Mouse (Mus musculus) limb, embryonic 14.5 days (tissue): ENCODE measurements around the gene Camta1. TPM values are rescaled to one million over a fixed set of nuclear protein-coding genes. Genes with fewer than 3 reads are reported as not detected.

Experiments
- ATAC-seq: fragments of 200-750 bp; cut with Nextera tagmentation; 2 replicates; pipeline ENCODE4 v1.8.0; 2017; ENCODE audit warnings: low read depth, moderate number of reproducible peaks, moderate TSS enrichment; ENCODE audit not compliant: low FRiP score
- DNase-seq: peaks from one replicate; pipeline ENCODE4 v3.0.0-alpha.2; 2015; ENCODE audit warnings: low spot score
- H3K27ac ChIP-seq: fragments of 300-500 bp; sonication (generic); replicated peaks from 2 replicates; pipeline ENCODE4 v1.5.1; 2014; ENCODE audit warnings: low read depth, mild to moderate bottlenecking, low read length, moderate library complexity, mixed read lengths
- H3K27me3 ChIP-seq: fragments of 300-500 bp; sonication (generic); 2 replicates; pipeline ENCODE4 v1.6.1; 2014; ENCODE audit warnings: low read length, mixed read lengths; ENCODE audit not compliant: control insufficient read depth, insufficient read depth
- H3K36me3 ChIP-seq: fragments of 300-500 bp; sonication (generic); 2 replicates; pipeline ENCODE4 v1.6.1; 2014; ENCODE audit warnings: mild to moderate bottlenecking, low read length, moderate library complexity, mixed read lengths; ENCODE audit not compliant: control insufficient read depth, insufficient read depth
- H3K4me1 ChIP-seq: fragments of 300-500 bp; sonication (generic); 2 replicates; pipeline ENCODE4 v1.6.1; 2014; ENCODE audit warnings: antibody characterized with exemption, low read length, mixed read lengths; ENCODE audit not compliant: control insufficient read depth, insufficient read depth
- H3K4me2 ChIP-seq: fragments of 300-500 bp; sonication (generic); replicated peaks from 2 replicates; pipeline ENCODE4 v1.6.1; 2014; ENCODE audit warnings: low read depth, mild to moderate bottlenecking, low read length, moderate library complexity; ENCODE audit not compliant: severe bottlenecking
- H3K4me3 ChIP-seq: fragments of 300-500 bp; sonication (generic); replicated peaks from 2 replicates; pipeline ENCODE4 v1.5.1; 2014; ENCODE audit warnings: low read length
- H3K9ac ChIP-seq: fragments of 300-500 bp; sonication (generic); 2 replicates; pipeline ENCODE4 v1.6.1; 2014; ENCODE audit warnings: mild to moderate bottlenecking, low read depth, low read length, moderate library complexity; ENCODE audit not compliant: severe bottlenecking
- H3K9me3 ChIP-seq: fragments of 300-500 bp; sonication (generic); 2 replicates; pipeline ENCODE4 v1.6.1; 2016; ENCODE audit warnings: low read length; ENCODE audit not compliant: control insufficient read depth
- POLR2A ChIP-seq: fragments of 200-500 bp; IDR thresholded peaks from 2 replicates; pipeline ENCODE4 v1.8.0; 2012; ENCODE audit warnings: inconsistent platforms, mild to moderate bottlenecking, moderate library complexity, borderline replicate concordance; ENCODE audit not compliant: insufficient read depth, insufficient read length; ENCODE audit errors: extremely low read depth
- WGBS: fragments of 180-500 bp; shearing (Covaris S2); extraction: QIAGEN DNeasy Blood & Tissue Kit; methylation state at CpG from one replicate; pipeline ENCODE4 v1.1.7; 2014; 5-methylcytosine and 5-hydroxymethylcytosine counted together
- polyA plus RNA-seq, 2 experiments: library from polyadenylated mRNA; depleted of rRNA in 1 of 2; stranded (reverse) in 1 of 2; unstranded in 1 of 2; fragments of >200 nt; fragmentation: Nextera tagmentation in 1 of 2; extraction: Ambion mirVana in 1 of 2; gene quantifications; 2 replicates each; pipeline versions ENCODE4 v1.2.1 to v1.2.3; 2012 to 2014

Gene Camta1
- polyA plus RNA-seq, 2 experiments = 28.6 to 78.8 TPM

GRCm38 (mm10) chr4:151295515-151296203 is 566.0 kb downstream of the Camta1 start:
- TF ChIP-seq POLR2A = no peak
- Histone ChIP-seq H3K27ac (no peak overlapping the region), H3K4me3 (no peak overlapping the region), H3K27me3 (no peaks in the 10 kb centered on the region; the same call in 1 of the 2 replicates), H3K4me2 (no peak overlapping the region), H3K4me1 (0 out of 2 replicates have a peak, but pooled peaks cover 4% of the 10 kb centered on the region), H3K9me3 (no peaks in the 10 kb centered on the region), H3K9ac (no peak overlapping the region), H3K36me3 (no peaks in the 10 kb centered on the region)
- WGBS = 79% methylated on average over 13 of the region's 13 CpGs
- ATAC-seq (no peak), DNase-seq (no peak)

- ATAC-seq (no peak), DNase-seq (peak; percentile 66)
- no peak overlapping the region for H3K27ac ChIP-seq
- H3K4me3 ChIP-seq = no peak overlapping the region
- no peaks in the 10 kb centered on the region for H3K4me1 ChIP-seq
- no peak for TF ChIP-seq POLR2A
- H3K9me3 ChIP-seq = no peaks in the 10 kb centered on the region
- no peak overlapping the region for H3K9ac ChIP-seq
- no peak overlapping the region for H3K4me2 ChIP-seq
- no peaks in the 10 kb centered on the region for H3K36me3 ChIP-seq
- 59% methylated on average over 6 of the region's 6 CpGs for WGBS
- H3K27me3 ChIP-seq = no peaks in the 10 kb centered on the region
Measured at GRCm38 (mm10) chr4:151288893-151289585, 572.6 kb downstream of the Camta1 start.

GRCm38 (mm10) chr4:151285905-151286445 is 575.7 kb downstream of the Camta1 start:
- WGBS = 68% methylated on average over 12 of the region's 12 CpGs
- TF ChIP-seq POLR2A = no peak
- Histone ChIP-seq H3K9me3 (no peaks in the 10 kb centered on the region), H3K27ac (no peak overlapping the region), H3K27me3 (no peaks in the 10 kb centered on the region), H3K36me3 (no peaks in the 10 kb centered on the region), H3K4me3 (no peak overlapping the region), H3K4me2 (no peak overlapping the region), H3K9ac (no peak overlapping the region), H3K4me1 (no peaks in the 10 kb centered on the region)
- ATAC-seq (no peak), DNase-seq (no peak)

GRCm38 (mm10) chr4:151285432-151285831 is 576.2 kb downstream of the Camta1 start:
- no peak for TF ChIP-seq POLR2A
- Histone ChIP-seq H3K4me2 (no peak overlapping the region), H3K9ac (no peak overlapping the region), H3K36me3 (no peaks in the 10 kb centered on the region), H3K27me3 (no peaks in the 10 kb centered on the region), H3K27ac (no peak overlapping the region), H3K4me3 (no peak overlapping the region), H3K4me1 (no peaks in the 10 kb centered on the region), H3K9me3 (no peaks in the 10 kb centered on the region)
- DNase-seq = no peak
- WGBS = 55% methylated on average over 3 of the region's 3 CpGs
- ATAC-seq = no peak

GRCm38 (mm10) chr4:151283092-151283741 is 578.5 kb downstream of the Camta1 start:
- Histone ChIP-seq H3K4me1 (no peaks in the 10 kb centered on the region), H3K4me3 (no peak overlapping the region), H3K4me2 (no peak overlapping the region), H3K9me3 (no peaks in the 10 kb centered on the region), H3K9ac (no peak overlapping the region), H3K36me3 (no peaks in the 10 kb centered on the region), H3K27me3 (no peaks in the 10 kb centered on the region), H3K27ac (no peak overlapping the region)
- TF ChIP-seq POLR2A = no peak
- ATAC-seq (no peak), DNase-seq (peak; percentile 34)
- 30% methylated on average over 16 of the region's 16 CpGs for WGBS
